Mouse (Mus musculus): ENCODE data around the gene Galnt10.

The Galnt10 gene

DNA sequence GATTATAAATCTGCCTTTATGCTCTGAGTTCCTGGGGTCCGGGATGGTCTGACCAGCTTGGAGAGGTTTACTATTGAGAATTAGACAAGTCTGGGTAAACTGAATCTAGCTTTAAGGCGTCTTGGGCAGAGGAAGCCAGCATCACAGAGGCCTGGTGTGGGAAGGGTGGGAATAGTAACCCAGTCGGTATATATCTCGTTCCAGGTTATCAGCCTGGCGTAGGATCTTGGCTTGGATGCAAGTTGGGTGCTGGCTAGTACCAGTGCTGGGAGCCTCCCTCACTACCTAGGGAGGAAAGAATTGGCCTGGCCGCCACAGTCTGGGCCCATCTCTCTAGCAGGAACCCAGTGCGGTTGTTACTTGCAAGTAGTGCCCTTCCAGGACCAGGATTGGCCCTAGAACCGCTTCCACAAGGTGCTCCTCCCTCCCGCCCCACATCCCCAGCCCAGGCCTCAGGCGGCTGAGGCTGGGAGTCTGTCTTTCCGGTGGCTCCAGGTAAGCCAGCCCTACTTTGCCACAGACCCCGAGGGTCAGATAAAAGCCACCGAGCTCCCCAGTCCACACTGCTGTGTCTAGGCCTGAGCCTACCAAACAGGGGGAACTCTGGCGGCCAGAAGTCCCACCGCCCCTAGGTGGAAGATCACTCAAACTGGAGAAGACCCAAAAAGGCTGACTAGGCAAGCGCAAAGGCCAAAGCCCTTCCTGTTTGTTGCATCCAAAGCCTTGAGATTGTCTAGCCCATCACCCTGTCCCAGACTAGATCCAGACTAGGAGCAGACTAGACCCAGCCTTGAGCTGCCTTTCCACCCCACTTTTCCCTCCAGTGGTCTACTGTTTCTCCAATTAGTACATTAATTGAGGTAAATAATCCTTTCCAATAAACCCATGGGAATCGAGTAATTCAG is 184.9 kb downstream of the Galnt10 start:
- no peak for DNase-seq

DNA sequence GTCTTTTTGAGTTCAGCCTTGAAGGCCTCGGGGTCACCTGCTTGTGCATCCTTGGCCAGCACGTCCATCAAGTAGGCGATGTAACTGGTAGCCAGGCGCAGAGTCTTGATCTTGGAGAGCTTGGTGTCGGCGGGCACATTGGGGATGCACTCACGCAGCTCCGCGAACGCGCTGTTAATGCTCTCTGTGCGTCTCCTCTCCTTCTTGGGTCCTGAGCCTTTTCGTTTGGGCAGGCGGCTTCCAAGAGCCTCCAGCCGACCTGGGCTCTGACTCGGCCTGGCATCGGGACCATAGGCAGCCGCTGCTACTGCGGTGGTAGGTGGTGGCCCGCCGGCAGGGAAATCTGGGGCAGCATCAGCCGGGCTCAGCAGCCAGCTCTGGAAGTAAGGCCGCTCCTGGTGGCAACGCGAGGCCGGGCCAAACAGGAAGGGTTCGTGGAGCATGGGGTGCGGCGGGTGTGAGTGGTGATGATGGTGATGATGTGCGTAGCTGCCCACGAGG is 186.1 kb downstream of the Galnt10 start:
- no peak for DNase-seq

DNA sequence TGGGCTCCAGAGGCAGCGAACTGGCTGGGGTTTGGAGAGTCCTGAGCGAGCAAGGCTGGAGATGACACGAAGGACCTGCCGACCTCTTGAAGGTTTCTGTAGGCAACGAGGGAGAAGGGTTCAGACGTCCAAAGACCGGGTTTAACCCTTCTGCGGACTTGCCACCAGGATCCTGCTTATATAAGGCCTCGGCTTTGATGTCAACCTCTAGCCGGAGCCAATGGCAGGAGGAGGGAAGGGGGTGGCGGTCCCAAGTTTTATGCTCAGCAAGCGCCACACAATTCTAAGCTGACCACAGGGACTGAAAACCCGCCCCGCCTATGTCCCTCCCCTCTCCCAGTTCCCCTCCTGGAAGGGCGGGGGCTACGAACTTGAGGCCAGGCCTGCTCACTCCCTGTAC is 186.6 kb downstream of the Galnt10 start:
- no peak for DNase-seq

DNA sequence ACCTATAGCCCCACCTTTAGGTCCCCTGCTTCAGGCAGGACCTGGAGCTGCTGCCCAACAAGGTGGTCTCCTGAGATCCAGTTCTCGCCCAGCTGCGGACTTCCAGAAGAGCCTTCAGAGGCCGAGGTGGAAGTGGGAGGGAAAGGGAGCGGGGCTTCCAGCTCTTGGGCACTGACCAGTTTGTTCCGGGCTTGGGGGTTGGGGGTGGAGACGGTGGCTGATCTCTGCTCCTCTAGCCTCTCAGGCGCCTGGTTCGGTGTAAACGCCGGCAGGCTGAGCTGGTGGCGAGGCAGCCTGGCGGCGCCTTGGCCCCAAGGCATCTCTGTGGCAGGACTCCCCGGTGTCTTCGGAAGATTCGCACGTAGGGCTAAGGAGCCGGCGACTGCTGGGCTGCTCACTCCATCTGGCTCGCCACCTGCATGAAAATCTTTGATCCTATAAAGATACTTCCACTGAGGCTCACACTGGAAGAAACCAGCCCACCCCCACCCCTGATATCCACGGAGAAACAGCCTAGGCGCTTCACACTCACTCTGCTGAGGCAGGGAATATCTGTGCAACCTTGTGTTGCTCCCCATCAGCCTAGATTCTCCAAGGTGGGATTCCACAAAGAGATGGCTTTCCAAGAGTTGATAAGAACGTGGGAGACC is 187.4 kb downstream of the Galnt10 start, which contains the start of gene Hand1:
Gene Hand1, minus strand, starts transcription at position 267 of the 650 bp plus-strand sequence.
- DNase-seq = no peak

DNA sequence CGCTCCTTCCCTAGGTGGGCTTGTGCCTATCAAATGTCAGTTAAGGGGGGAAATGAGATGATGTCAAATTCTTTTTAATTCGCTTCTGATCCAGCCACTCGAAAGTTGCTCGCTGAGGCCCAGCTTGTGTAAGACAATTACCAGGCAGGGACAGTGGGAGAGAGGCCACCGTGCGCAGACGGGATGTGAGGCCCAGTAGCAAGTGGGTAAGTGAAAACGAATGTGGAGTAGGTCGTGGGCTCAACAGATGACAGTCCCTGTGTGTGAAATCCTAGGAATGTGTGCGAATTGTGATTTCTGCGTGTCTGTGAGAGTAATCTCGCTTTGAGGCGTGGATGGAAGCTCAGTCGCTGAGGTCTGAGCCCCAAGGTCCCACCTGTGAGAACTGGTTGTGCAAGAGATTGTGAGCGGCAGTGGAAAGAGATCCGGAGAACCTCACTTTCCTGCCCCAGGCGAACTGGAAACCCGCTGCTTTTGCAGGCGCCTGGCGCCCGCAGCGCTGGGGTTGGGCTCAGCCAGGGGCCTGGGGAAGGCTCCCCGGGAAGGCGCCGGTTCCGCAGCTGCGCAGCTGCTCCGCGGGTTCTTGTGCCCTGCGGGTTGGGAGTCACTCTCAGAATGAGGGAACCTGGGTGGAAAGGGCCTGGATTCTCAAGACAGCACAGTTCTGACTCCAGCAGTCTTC is 188.2 kb downstream of the Galnt10 start:
- DNase-seq = no peak

DNA sequence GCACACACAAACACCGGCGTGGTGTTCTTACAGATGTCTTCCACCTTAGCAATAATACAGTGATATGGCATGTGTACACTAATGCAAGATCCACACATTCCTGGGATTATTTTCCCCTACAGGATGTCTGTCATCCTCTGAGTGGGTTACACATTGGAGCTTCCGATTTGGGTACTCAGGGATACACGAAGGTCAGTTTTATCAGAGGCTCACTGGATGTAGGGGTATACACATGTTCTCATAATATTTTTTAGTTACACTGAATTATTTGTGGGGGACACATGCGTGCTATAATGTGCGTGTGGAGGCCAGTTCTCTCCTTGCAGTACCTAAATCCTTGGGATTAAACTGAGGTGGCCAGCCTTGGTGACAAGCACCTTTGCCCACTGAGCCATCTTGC is 188.8 kb downstream of the Galnt10 start:
- no peak for DNase-seq

DNA sequence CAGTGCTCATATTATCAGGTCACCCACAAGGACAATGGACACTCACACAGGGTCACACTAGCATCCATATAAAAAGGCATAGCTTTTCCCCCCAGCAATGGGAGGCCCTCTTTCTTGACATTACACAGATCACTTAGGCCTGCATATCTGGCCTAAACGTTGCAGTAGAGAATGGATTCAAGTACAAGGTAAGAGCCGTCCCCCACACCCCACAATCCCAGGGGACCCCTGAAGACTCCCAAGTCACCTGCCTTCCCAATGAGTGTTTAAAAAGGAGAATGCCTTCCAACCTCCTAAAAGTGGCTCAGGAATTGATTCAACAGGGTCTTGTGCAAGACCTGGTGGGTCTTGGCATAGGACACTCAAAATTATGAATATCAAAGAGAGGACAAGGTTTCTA is 190.1 kb downstream of the Galnt10 start:
- DNase-seq = no peak

DNA sequence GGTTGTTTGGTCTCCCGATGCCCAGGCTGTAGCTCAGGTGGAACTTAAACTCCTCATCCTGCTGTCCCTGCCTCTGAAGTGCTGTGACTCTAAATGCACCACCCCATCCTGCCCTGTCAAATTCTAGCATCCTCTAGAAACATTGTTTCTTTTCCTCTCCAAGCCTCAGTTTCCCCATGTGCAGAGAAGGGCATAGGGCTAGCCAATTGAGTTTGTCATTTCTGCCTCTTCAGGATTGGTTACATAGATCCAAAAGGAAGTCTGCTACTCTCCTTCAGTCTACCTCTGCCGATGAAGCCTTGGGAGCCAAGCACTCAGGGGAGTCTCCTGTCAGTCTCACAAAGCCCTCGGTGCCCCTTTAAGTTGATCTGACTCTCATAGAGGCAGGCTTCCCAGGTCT is 190.7 kb downstream of the Galnt10 start:
- DNase-seq = no peak

DNA sequence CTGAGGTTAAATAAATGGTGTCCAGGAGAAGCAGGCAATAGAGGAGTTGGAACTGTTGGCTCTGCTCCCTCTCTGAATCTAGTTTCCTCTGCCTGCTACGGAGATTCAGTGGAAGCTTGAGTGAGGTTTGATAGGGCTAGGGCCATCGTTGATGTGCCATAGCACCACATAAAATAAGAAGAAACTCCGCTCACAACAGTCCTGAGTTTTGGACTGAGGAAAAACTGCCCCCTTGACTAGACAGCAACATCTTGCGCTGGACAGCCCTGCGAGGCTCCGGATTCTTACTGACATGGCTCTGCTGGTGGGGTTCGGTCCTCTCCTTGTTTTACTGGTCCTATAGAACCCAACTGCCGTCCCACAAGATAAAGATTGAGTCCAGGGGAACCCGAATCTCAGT is 191.2 kb downstream of the Galnt10 start:
- DNase-seq = no peak
